Mouse (Mus musculus): ENCODE data around the gene E2f3. TPM values are rescaled to one million over a fixed set of nuclear protein-coding genes. Genes with fewer than 3 reads are reported as not detected.

The E2f3 gene
- polyA plus RNA-seq, 1 experiment from 2014 or later: 4.3 TPM

GRCm38 (mm10) chr13:29953417-29954045 is 32.3 kb downstream of the E2f3 start:
- H3K9ac ChIP-seq (replicated peaks): no peak overlapping the region
- no peak for ATAC-seq (ENCODE audit: low FRiP score)
- H3K4me1 ChIP-seq: no peaks in the 10 kb centered on the region
- H3K9me3 ChIP-seq (replicated peaks): no peaks in the 10 kb centered on the region
- no peaks in the 10 kb centered on the region for H3K27me3 ChIP-seq (replicated peaks)
- no peak overlapping the region for H3K4me3 ChIP-seq (replicated peaks)
- 0 out of 2 replicates have a peak, but pooled peaks cover 3% of the 10 kb centered on the region for H3K36me3 ChIP-seq
- H3K27ac ChIP-seq (replicated peaks): no peak overlapping the region
- 94% methylated on average over 4 of the region's 4 CpGs for WGBS
- H3K4me2 ChIP-seq: no peak overlapping the region

GRCm38 (mm10) chr13:29946045-29946444 is 39.8 kb downstream of the E2f3 start:
- H3K36me3 ChIP-seq: 0 out of 2 replicates have a peak, but pooled peaks cover under 1% of the 10 kb centered on the region
- H3K4me3 ChIP-seq (replicated peaks): no peak overlapping the region
- no peaks in the 10 kb centered on the region for H3K4me1 ChIP-seq
- ATAC-seq (ENCODE audit: low FRiP score): no peak
- H3K27me3 ChIP-seq (replicated peaks): no peaks in the 10 kb centered on the region
- H3K27ac ChIP-seq (replicated peaks): no peak overlapping the region
- no peak overlapping the region for H3K4me2 ChIP-seq
- H3K9me3 ChIP-seq (replicated peaks): no peaks in the 10 kb centered on the region
- 79% methylated on average over 8 of the region's 8 CpGs for WGBS
- no peak overlapping the region for H3K9ac ChIP-seq (replicated peaks)

- Histone ChIP-seq H3K4me1 (no peaks in the 10 kb centered on the region), H3K4me2 (no peak overlapping the region), H3K4me3 (replicated peaks) (no peak overlapping the region), H3K27ac (replicated peaks) (no peak overlapping the region), H3K9ac (replicated peaks) (no peak overlapping the region), H3K36me3 (no peaks in the 10 kb centered on the region), H3K9me3 (replicated peaks) (no peaks in the 10 kb centered on the region), H3K27me3 (replicated peaks) (no peaks in the 10 kb centered on the region)
- ATAC-seq (ENCODE audit: low FRiP score): no peak
- WGBS: 80% methylated on average over 8 of the region's 9 CpGs
Measured at GRCm38 (mm10) chr13:29944915-29945570, 40.8 kb downstream of the E2f3 start.

- Histone ChIP-seq H3K9me3 (replicated peaks) (no peaks in the 10 kb centered on the region), H3K27ac (replicated peaks) (no peak overlapping the region), H3K4me1 (no peaks in the 10 kb centered on the region), H3K36me3 (no peaks in the 10 kb centered on the region), H3K4me3 (replicated peaks) (no peak overlapping the region), H3K4me2 (no peak overlapping the region), H3K9ac (replicated peaks) (no peak overlapping the region), H3K27me3 (replicated peaks) (no peaks in the 10 kb centered on the region)
- WGBS: 71% methylated on average over 8 of the region's 8 CpGs
- ATAC-seq (ENCODE audit: low FRiP score): no peak
Measured at GRCm38 (mm10) chr13:29944493-29944892, 41.4 kb downstream of the E2f3 start.

GRCm38 (mm10) chr13:29943541-29944039 is 42.3 kb downstream of the E2f3 start:
- 76% methylated on average over 3 of the region's 3 CpGs for WGBS
- ATAC-seq (ENCODE audit: low FRiP score): no peak
- no peak overlapping the region for H3K9ac ChIP-seq (replicated peaks)
- no peaks in the 10 kb centered on the region for H3K9me3 ChIP-seq (replicated peaks)
- no peaks in the 10 kb centered on the region for H3K27me3 ChIP-seq (replicated peaks)
- no peak overlapping the region for H3K4me2 ChIP-seq
- no peak overlapping the region for H3K27ac ChIP-seq (replicated peaks)
- H3K4me1 ChIP-seq: no peaks in the 10 kb centered on the region
- no peaks in the 10 kb centered on the region for H3K36me3 ChIP-seq
- H3K4me3 ChIP-seq (replicated peaks): no peak overlapping the region

- Histone ChIP-seq H3K27ac (replicated peaks) (no peak overlapping the region), H3K4me2 (no peak overlapping the region), H3K27me3 (replicated peaks) (no peaks in the 10 kb centered on the region), H3K36me3 (no peaks in the 10 kb centered on the region), H3K9ac (replicated peaks) (no peak overlapping the region), H3K4me1 (no peaks in the 10 kb centered on the region), H3K4me3 (replicated peaks) (no peak overlapping the region), H3K9me3 (replicated peaks) (no peaks in the 10 kb centered on the region)
- WGBS: 87% methylated on average over 7 of the region's 7 CpGs
- ATAC-seq (ENCODE audit: low FRiP score): no peak
Measured at GRCm38 (mm10) chr13:29940071-29940470, 45.8 kb downstream of the E2f3 start.

- Histone ChIP-seq H3K4me1 (no peaks in the 10 kb centered on the region), H3K27me3 (replicated peaks) (no peaks in the 10 kb centered on the region), H3K9ac (replicated peaks) (no peak overlapping the region), H3K27ac (replicated peaks) (no peak overlapping the region), H3K36me3 (no peaks in the 10 kb centered on the region), H3K9me3 (replicated peaks) (no peaks in the 10 kb centered on the region), H3K4me2 (no peak overlapping the region), H3K4me3 (replicated peaks) (no peak overlapping the region)
- ATAC-seq (ENCODE audit: low FRiP score): no peak
- WGBS: 76% methylated on average over 4 of the region's 4 CpGs
Measured at GRCm38 (mm10) chr13:29939399-29939798, 46.5 kb downstream of the E2f3 start.

- Histone ChIP-seq H3K9ac (replicated peaks) (no peak overlapping the region), H3K27ac (replicated peaks) (no peak overlapping the region), H3K4me3 (replicated peaks) (no peak overlapping the region), H3K4me1 (no peaks in the 10 kb centered on the region), H3K36me3 (no peaks in the 10 kb centered on the region), H3K27me3 (replicated peaks) (no peaks in the 10 kb centered on the region), H3K9me3 (replicated peaks) (no peaks in the 10 kb centered on the region), H3K4me2 (no peak overlapping the region)
- no peak for ATAC-seq (ENCODE audit: low FRiP score)
- 82% methylated on average over 6 of the region's 6 CpGs for WGBS
Measured at GRCm38 (mm10) chr13:29938776-29939175, 47.1 kb downstream of the E2f3 start.

- no peaks in the 10 kb centered on the region for H3K27me3 ChIP-seq (replicated peaks)
- H3K9ac ChIP-seq (replicated peaks): no peak overlapping the region
- no peak overlapping the region for H3K4me3 ChIP-seq (replicated peaks)
- H3K36me3 ChIP-seq: no peaks in the 10 kb centered on the region
- 78% methylated on average over 3 of the region's 3 CpGs for WGBS
- H3K27ac ChIP-seq (replicated peaks): no peak overlapping the region
- no peak overlapping the region for H3K4me2 ChIP-seq
- ATAC-seq (ENCODE audit: low FRiP score): no peak
- H3K9me3 ChIP-seq (replicated peaks): no peaks in the 10 kb centered on the region
- H3K4me1 ChIP-seq: no peaks in the 10 kb centered on the region
Measured at GRCm38 (mm10) chr13:29926168-29926567, 59.7 kb downstream of the E2f3 start.

- 93% methylated on average over 7 of the region's 7 CpGs for WGBS
Measured at GRCm38 (mm10) chr13:29919841-29920240, 66.0 kb downstream of the E2f3 start.

GRCm38 (mm10) chr13:29916561-29916960 is 69.3 kb downstream of the E2f3 start:
- Histone ChIP-seq H3K9ac (replicated peaks) (no peak overlapping the region), H3K36me3 (peaks cover 22% of the 10 kb centered on the region), H3K27me3 (replicated peaks) (no peaks in the 10 kb centered on the region), H3K27ac (replicated peaks) (no peak overlapping the region), H3K4me2 (no peak overlapping the region), H3K9me3 (replicated peaks) (no peaks in the 10 kb centered on the region), H3K4me3 (replicated peaks) (no peak overlapping the region), H3K4me1 (no peaks in the 10 kb centered on the region)
- WGBS: 76% methylated on average over 1 of the region's 1 CpGs
- no peak for ATAC-seq (ENCODE audit: low FRiP score)

More at GRCm38 (mm10) chr13:29919841-29920240, 66.0 kb downstream of the E2f3 start:
- H3K27me3 ChIP-seq (replicated peaks): no peaks in the 10 kb centered on the region
- H3K36me3 ChIP-seq: peaks cover 11% of the 10 kb centered on the region; the same call in 1 of the 2 replicates
- no peak overlapping the region for H3K9ac ChIP-seq (replicated peaks)
- no peak overlapping the region for H3K27ac ChIP-seq (replicated peaks)
- no peak for ATAC-seq (ENCODE audit: low FRiP score)
- no peak overlapping the region for H3K4me3 ChIP-seq (replicated peaks)
- H3K9me3 ChIP-seq (replicated peaks): no peaks in the 10 kb centered on the region
- no peak overlapping the region for H3K4me2 ChIP-seq
- no peaks in the 10 kb centered on the region for H3K4me1 ChIP-seq

GRCm38 (mm10) chr13:29913606-29914005 is 72.3 kb downstream of the E2f3 start:
- no peaks in the 10 kb centered on the region for H3K9me3 ChIP-seq (replicated peaks)
- 93% methylated on average over 10 of the region's 10 CpGs for WGBS
- H3K4me1 ChIP-seq: no peaks in the 10 kb centered on the region
- no peak overlapping the region for H3K4me2 ChIP-seq
- no peak overlapping the region for H3K4me3 ChIP-seq (replicated peaks)
- H3K9ac ChIP-seq (replicated peaks): no peak overlapping the region
- no peak for ATAC-seq (ENCODE audit: low FRiP score)
- no peaks in the 10 kb centered on the region for H3K27me3 ChIP-seq (replicated peaks)
- H3K36me3 ChIP-seq: peaks cover 44% of the 10 kb centered on the region
- H3K27ac ChIP-seq (replicated peaks): no peak overlapping the region
